ENCODE assay signal across 8 mouse cellular contexts in the genomic region with DNA sequence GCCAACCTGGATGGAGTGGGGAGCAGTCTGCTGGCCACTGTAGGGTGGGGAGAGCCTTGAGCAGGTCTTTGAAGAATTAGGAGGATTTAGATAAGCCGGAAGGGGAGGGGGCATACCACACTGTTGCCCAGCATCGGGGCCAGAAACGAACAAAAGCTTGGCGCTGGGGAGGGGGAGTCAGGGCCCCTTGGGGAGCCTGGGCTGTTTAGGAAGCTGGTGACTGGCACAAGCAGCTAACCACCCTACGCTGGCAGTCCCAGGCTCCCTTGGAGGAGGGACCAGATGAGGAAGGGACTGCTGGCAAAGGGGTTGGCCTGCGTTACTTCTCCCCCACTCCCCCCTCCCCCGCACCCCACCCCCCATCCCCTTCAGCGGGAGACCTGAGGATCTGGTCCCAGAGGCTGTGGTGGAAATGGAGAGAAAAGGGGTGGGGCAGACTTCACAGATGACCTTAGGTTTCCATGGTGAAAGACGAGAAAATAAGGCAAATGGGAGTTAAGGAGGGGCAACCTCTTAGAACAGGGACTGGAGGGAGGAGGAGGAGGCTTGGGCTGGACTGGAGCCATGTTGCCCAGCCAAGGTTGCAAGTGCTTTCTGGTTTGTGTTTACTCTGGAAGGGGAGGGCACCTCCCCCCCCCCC. TPM values are rescaled to one million over a fixed set of nuclear protein-coding genes. Genes with fewer than 3 reads are reported as not detected.
A peak's percentile ranks its signal among the peaks of the same experiment; 100 is the strongest.
DNase-seq lines count a peak whose midpoint lies in the region; ATAC-seq and TF ChIP-seq lines count a peak whose summit lies in the region.

No protein-coding gene starts in this region.

- no peak for TF ChIP-seq CTCF in liver, postnatal 0 days (IDR thresholded peaks at IDR 0.05; ENCODE audit: low read depth)

- no peaks in the 10 kb centered on the region for H3K27me3 ChIP-seq in forebrain, embryonic 10.5 days (ENCODE audit: poor library complexity, severe bottlenecking)
- no peaks in the 10 kb centered on the region for H3K27me3 ChIP-seq in intestine, embryonic 15.5 days (replicated peaks)
- no peaks in the 10 kb centered on the region for H3K27me3 ChIP-seq in liver, postnatal 0 days (ENCODE audit: insufficient read depth, low read length)
- no peaks in the 10 kb centered on the region for H3K27me3 ChIP-seq in neural tube, embryonic 15.5 days (replicated peaks)

- H3K36me3 ChIP-seq in forebrain, embryonic 10.5 days (replicated peaks), result peaks cover 33% of the 10 kb centered on the region
- H3K36me3 ChIP-seq in intestine, embryonic 15.5 days, result no peaks in the 10 kb centered on the region
- peaks cover 35% of the 10 kb centered on the region for H3K36me3 ChIP-seq in liver, postnatal 0 days (replicated peaks; ENCODE audit: insufficient read depth, low read length)
- no peaks in the 10 kb centered on the region for H3K36me3 ChIP-seq in neural tube, embryonic 15.5 days

- ATAC-seq in intestine, embryonic 15.5 days, result peak; percentile 54
- ATAC-seq in liver, postnatal 0 days, result peak; percentile 35
- ATAC-seq in neural tube, embryonic 15.5 days (ENCODE audit: low FRiP score), result peak; percentile 76

- peak overlapping the region; percentile 42 for H3K4me3 ChIP-seq in forebrain, embryonic 10.5 days
- 0 out of 2 replicates have a peak overlapping the region, but pooled peaks have one; percentile 13 for H3K4me3 ChIP-seq in intestine, embryonic 15.5 days (replicated peaks)
- H3K4me3 ChIP-seq in liver, postnatal 0 days (ENCODE audit: low read depth, low read length), result peak overlapping the region; percentile 64
- no peak overlapping the region for H3K4me3 ChIP-seq in neural tube, embryonic 15.5 days (replicated peaks)

- no peak for TF ChIP-seq EP300 in liver, postnatal 0 days (IDR thresholded peaks at IDR 0.05; ENCODE audit: low read depth)

- no peaks in the 10 kb centered on the region; the same call in 1 of the 2 replicates for H3K9me3 ChIP-seq in forebrain, embryonic 10.5 days
- no peaks in the 10 kb centered on the region for H3K9me3 ChIP-seq in intestine, embryonic 15.5 days
- no peaks in the 10 kb centered on the region for H3K9me3 ChIP-seq in liver, postnatal 0 days (ENCODE audit: low read length)
- no peaks in the 10 kb centered on the region for H3K9me3 ChIP-seq in neural tube, embryonic 15.5 days (replicated peaks)

- peak overlapping the region; percentile 24 for H3K9ac ChIP-seq in intestine, embryonic 15.5 days
- peak overlapping the region; percentile 93 for H3K9ac ChIP-seq in liver, postnatal 0 days (replicated peaks)
- H3K9ac ChIP-seq in neural tube, embryonic 15.5 days (replicated peaks), result no peak overlapping the region

- peak; percentile 45 for DNase-seq in 3134 (ENCODE audit: extremely low read depth, insufficient read length, low spot score)
- peak; percentile 38 for DNase-seq in MEL-GATA-1-ER (ENCODE audit: extremely low read depth, low read depth)
- DNase-seq in forebrain, embryonic 10.5 days (ENCODE audit: extremely low spot score, low spot score), result peak; percentile 77
- DNase-seq in liver, postnatal 0 days, result peak; percentile 48
- no peak for DNase-seq in B cell, adult 2 months
- no peak for DNase-seq in layer of hippocampus, adult 11-12 months (ENCODE audit: low spot score)

- peaks cover 87% of the 10 kb centered on the region for H3K4me1 ChIP-seq in forebrain, embryonic 10.5 days
- H3K4me1 ChIP-seq in intestine, embryonic 15.5 days (replicated peaks), result peaks cover 81% of the 10 kb centered on the region
- H3K4me1 ChIP-seq in liver, postnatal 0 days (ENCODE audit: insufficient read depth), result peaks cover 77% of the 10 kb centered on the region
- H3K4me1 ChIP-seq in neural tube, embryonic 15.5 days, result peaks cover 45% of the 10 kb centered on the region

- H3K4me2 ChIP-seq in intestine, embryonic 15.5 days (replicated peaks), result peak overlapping the region; percentile 56
- H3K4me2 ChIP-seq in liver, postnatal 0 days (ENCODE audit: low read depth, low read length), result peak overlapping the region; percentile 83
- peak overlapping the region; percentile 35 for H3K4me2 ChIP-seq in neural tube, embryonic 15.5 days

- under 1% methylated on average over 9 of the region's 9 CpGs for WGBS in forebrain, embryonic 10.5 days
- WGBS in intestine, embryonic 15.5 days, result 8% methylated on average over 9 of the region's 9 CpGs
- WGBS in liver, postnatal 0 days (ENCODE audit: insufficient replicate concordance), result 15% methylated on average over 8 of the region's 9 CpGs
- WGBS in neural tube, embryonic 15.5 days, result 3% methylated on average over 9 of the region's 9 CpGs

- H3K27ac ChIP-seq in forebrain, embryonic 10.5 days, result peak overlapping the region; percentile 88
- H3K27ac ChIP-seq in intestine, embryonic 15.5 days, result peak overlapping the region; percentile 89
- peak overlapping the region; percentile 99 for H3K27ac ChIP-seq in liver, postnatal 0 days (ENCODE audit: low read depth)
- peak overlapping the region; percentile 70 for H3K27ac ChIP-seq in neural tube, embryonic 15.5 days (replicated peaks)

RNA-seq across cellular contexts. Expression of gene Klf3, which starts 7.8 kb away (rescaled TPM):
- polyA plus RNA-seq in forebrain, embryonic 10.5 days (2016; fragmentation: Nextera tagmentation; extraction: Ambion mirVana), result 43.0 and 50.0 TPM in 2 replicates
- 87.6 and 91.8 TPM in 2 replicates for polyA plus RNA-seq in intestine, embryonic 15.5 days (2015; fragmentation: Nextera tagmentation; extraction: Ambion mirVana)
- polyA plus RNA-seq in liver, postnatal 0 days (2015; fragmentation: Nextera tagmentation; extraction: Ambion mirVana), result 63.5 and 65.7 TPM in 2 replicates
- 16.6 and 32.0 TPM in 2 replicates for polyA plus RNA-seq in neural tube, embryonic 15.5 days (2015; fragmentation: Nextera tagmentation; extraction: Ambion mirVana)

Comparison
In these comparisons a context has a peak if more than half of its experiments do, and no peak if none do; other contexts are left out.
1. DNase-seq: peak in 3134 (single experiment), MEL-GATA-1-ER (single experiment), forebrain, embryonic 10.5 days (single experiment) and liver, postnatal 0 days (single experiment); none in B cell, adult 2 months (0 of 2) and layer of hippocampus, adult 11-12 months (single experiment).
2. Peak in every context shown above with its lines, with median percentiles within 50 percentile points of each other: H3K27ac ChIP-seq, ATAC-seq and H3K4me2 ChIP-seq.